Mouse (Mus musculus) kidney, embryonic 14.5 days (tissue): ENCODE measurements at regions not wholly inside any gene's neighbourhood (a gene's known extent, or its start where the extent isn't known, plus 50 kb on each side); places are given as distances from the start of the nearest gene placed in this dataset.

Experiments used
- ATAC-seq: fragments of 200-750 bp; cut with Nextera tagmentation; 2 replicates; pipeline ENCODE4 v1.8.0; 2017; ENCODE audit warnings: moderate number of reproducible peaks, mild to moderate bottlenecking, moderate TSS enrichment, moderate library complexity; ENCODE audit not compliant: low FRiP score, low TSS enrichment
- H3K27ac ChIP-seq: fragments of 300-500 bp; sonication (generic); 2 replicates; pipeline ENCODE4 v1.5.1; 2014; ENCODE audit warnings: low read depth, mild to moderate bottlenecking, low read length, moderate library complexity, mixed read lengths
- H3K27me3 ChIP-seq: fragments of 300-500 bp; sonication (generic); 2 replicates; pipeline ENCODE4 v1.6.1; 2014; ENCODE audit warnings: mild to moderate bottlenecking, low read length; ENCODE audit not compliant: control insufficient read depth, insufficient read depth
- H3K36me3 ChIP-seq: fragments of 300-500 bp; sonication (generic); 2 replicates; pipeline ENCODE4 v1.6.1; 2014; ENCODE audit warnings: low read length, mixed read lengths; ENCODE audit not compliant: control insufficient read depth, insufficient read depth
- H3K4me1 ChIP-seq: fragments of 300-500 bp; sonication (generic); 2 replicates; pipeline ENCODE4 v1.6.1; 2014; ENCODE audit warnings: low read length, mixed read lengths; ENCODE audit not compliant: control insufficient read depth, insufficient read depth
- H3K4me2 ChIP-seq: fragments of 300-500 bp; sonication (generic); replicated peaks from 2 replicates; pipeline ENCODE4 v1.6.1; 2014; ENCODE audit warnings: low read depth, mild to moderate bottlenecking, low read length
- H3K4me3 ChIP-seq: fragments of 300-500 bp; sonication (generic); 2 replicates; pipeline ENCODE4 v1.5.1; 2014; ENCODE audit warnings: mild to moderate bottlenecking, low read length
- H3K9ac ChIP-seq: fragments of 300-500 bp; sonication (generic); 2 replicates; pipeline ENCODE4 v1.6.1; 2014; ENCODE audit warnings: low read depth, mild to moderate bottlenecking, low read length, moderate library complexity
- H3K9me3 ChIP-seq: fragments of 300-500 bp; sonication (generic); 2 replicates; pipeline ENCODE4 v1.6.1; 2016; ENCODE audit warnings: low read length; ENCODE audit not compliant: control insufficient read depth
- WGBS: fragments of 180-500 bp; shearing (Covaris S2); extraction: QIAGEN DNeasy Blood & Tissue Kit; methylation state at CpG from one replicate; pipeline ENCODE4 v1.1.7; 2014; 5-methylcytosine and 5-hydroxymethylcytosine counted together

DNA sequence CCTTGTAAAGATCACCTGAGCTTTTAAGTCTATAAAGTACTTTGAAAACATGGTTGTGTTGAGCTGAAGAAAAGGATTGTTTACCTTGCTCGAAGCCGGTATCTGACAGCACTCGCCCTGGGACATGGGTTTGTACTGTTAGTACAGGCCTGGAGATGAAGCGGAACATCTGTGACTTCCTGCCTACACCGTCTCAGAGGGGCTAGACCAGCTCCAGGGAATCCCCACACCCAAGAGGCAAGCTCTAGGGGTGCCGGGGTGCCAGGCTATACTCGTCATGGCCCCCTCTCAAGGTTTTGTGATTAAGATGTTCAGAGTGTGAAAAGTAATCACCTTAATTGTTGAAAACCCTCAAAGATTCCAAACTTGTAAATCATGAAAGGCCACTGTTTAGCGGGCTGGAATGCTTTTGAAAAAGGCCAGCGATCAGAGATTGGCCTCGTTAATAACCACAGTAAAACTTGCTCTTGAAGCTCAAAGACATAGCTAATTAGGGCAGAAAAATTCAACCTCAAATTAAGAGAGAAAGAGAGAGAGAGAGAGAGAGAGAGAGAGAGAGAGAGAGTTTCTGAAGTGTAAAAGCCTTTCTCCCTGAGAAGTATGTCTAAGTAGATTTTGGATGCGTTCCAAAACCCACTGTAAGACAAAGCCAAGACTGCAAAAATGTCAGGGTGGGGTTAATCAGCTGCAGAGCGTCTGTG is 202.9 kb downstream of the Mycn start:
- 12% methylated on average over 12 of the region's 12 CpGs for WGBS
- no peaks in the 10 kb centered on the region for H3K9me3 ChIP-seq
- H3K27me3 ChIP-seq = no peaks in the 10 kb centered on the region
- peaks cover 13% of the 10 kb centered on the region; the same call in 1 of the 2 replicates for H3K4me1 ChIP-seq
- peak; percentile 82 for ATAC-seq
- no peaks in the 10 kb centered on the region for H3K36me3 ChIP-seq
- H3K9ac ChIP-seq = no peak overlapping the region
- no peak overlapping the region for H3K4me3 ChIP-seq
- H3K4me2 ChIP-seq = no peak overlapping the region
- peak overlapping the region; percentile 9 for H3K27ac ChIP-seq

DNA sequence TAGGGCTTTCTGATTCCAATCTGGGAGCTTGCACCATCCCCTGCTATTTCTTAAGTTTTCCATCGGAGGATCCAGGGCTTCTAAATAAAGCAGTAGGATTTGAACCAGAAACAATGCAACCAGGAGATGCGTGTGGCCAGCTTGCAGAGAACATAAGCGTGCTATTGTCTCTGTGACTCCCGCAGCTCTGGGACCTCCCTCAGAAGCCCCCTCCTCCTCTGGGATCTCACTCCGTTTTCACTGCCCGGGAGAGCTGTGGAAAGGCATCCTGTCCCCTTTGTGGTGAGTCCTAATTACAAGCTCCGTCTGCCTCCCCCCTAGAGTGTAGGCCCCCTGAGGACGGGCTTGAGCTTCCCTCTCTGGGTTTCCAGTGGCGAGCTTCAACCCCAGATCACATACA is 215.9 kb downstream of the Mycn start:
- 18% methylated on average over 9 of the region's 9 CpGs for WGBS
- Histone ChIP-seq H3K27ac (no peak overlapping the region), H3K9me3 (no peaks in the 10 kb centered on the region), H3K27me3 (no peaks in the 10 kb centered on the region), H3K4me3 (no peak overlapping the region), H3K4me1 (no peaks in the 10 kb centered on the region), H3K9ac (no peak overlapping the region), H3K4me2 (no peak overlapping the region), H3K36me3 (no peaks in the 10 kb centered on the region)
- no peak for ATAC-seq

DNA sequence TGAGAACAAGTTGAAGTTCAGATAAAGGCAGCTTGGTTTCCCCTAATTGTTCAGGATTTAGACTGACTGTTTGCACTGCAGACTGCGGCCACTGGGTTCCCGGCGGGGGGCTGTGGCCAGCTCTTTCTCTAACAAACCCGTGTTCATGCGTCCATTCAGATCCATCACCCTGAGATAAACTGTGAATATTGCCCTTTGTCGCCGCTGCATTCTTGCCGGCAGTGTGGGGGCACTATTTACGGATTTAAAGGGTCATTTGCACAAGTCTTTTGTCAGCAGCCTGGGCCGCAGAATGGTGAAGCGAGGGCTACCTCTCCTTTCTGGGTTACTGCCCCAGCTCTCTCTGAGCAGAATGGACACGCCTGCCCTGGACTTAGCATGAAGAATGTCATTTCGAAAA is 216.6 kb downstream of the Mycn start:
- no peak for ATAC-seq
- 25% methylated on average over 13 of the region's 13 CpGs for WGBS
- H3K36me3 ChIP-seq = no peaks in the 10 kb centered on the region
- H3K4me2 ChIP-seq = no peak overlapping the region
- H3K27me3 ChIP-seq = no peaks in the 10 kb centered on the region
- no peaks in the 10 kb centered on the region for H3K4me1 ChIP-seq
- no peak overlapping the region for H3K4me3 ChIP-seq
- H3K27ac ChIP-seq = no peak overlapping the region
- no peak overlapping the region for H3K9ac ChIP-seq
- H3K9me3 ChIP-seq = no peaks in the 10 kb centered on the region

DNA sequence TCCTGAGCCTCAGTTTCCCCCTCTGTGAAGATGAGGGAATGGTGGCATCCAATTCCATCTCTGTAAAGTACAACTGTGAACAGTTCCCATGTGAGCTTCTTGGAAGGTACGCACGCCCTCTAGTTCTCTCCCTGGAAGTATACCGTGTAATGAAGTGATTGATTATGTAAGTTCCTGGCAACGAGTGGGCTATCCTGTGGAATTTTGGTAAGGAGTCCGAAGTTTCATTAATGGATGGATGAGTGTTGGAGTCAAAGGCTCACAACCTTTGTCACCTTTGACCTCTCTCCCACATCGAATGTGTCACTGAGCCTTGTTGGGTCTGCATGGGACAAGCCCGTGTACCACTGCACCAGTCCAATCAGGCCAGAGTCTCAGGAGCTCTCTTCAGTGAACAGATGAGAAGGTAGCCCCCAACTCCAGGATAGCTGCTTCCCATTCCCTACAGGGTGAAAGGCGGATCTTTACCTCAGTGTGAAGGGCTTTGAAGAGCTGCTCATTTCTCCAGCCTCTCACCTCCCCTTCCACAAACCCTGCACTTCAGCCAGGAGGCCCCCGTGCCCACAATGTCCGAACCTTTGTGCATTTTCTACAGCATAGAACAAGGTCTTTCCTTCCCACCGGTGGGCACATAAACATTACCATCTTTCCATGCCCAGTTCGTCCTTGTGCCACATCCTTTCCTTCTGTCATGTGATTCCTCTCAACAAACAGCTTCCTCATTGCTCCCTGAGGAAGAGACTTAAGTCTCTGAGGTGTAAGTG is 217.8 kb downstream of the Mycn start:
- H3K9ac ChIP-seq = no peak overlapping the region

DNA sequence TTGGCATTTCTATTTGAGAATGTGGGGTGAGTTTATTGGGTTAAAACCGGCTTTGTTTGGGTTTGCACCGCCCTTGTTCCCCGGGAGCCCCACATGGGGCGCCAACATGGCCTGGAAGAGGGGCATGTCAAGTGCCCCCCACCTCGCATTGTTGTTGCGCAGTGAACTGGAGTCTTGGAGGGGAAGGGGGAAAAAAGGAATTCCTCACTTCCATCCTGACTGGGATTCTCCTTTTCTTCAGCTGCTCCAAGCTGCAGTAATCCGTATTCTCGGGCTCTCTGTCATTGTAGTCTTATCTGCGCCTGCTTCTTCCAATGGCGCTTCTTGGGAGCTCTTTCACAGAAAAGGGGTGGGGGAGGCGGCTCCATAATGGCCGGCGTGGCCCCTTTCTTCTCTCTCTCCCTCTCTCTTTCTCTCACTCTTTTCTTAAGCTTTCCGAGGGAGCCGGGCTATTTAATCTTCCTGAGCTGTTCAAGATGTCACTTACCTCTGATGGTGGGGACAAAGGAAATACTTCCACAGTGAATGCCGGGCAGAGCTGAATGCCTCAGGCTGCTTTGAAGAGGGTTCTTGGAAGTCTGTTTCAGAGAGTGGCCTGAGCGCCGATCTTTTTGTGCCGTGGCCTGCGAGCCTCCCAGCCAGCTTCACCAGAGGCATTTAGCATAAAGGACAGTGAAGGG is 218.6 kb downstream of the Mycn start:
- H3K4me1 ChIP-seq = no peaks in the 10 kb centered on the region
- H3K9ac ChIP-seq = no peak overlapping the region
- H3K9me3 ChIP-seq = no peaks in the 10 kb centered on the region
- 85% methylated on average over 20 of the region's 20 CpGs for WGBS
- H3K4me3 ChIP-seq = no peak overlapping the region
- H3K4me2 ChIP-seq = no peak overlapping the region
- H3K36me3 ChIP-seq = no peaks in the 10 kb centered on the region
- ATAC-seq = no peak
- no peaks in the 10 kb centered on the region for H3K27me3 ChIP-seq
- H3K27ac ChIP-seq = no peak overlapping the region

More for the DNA sequence above, 217.8 kb downstream of the Mycn start:
- ATAC-seq = no peak; the same call in 1 of the 2 replicates
- no peak overlapping the region for H3K4me3 ChIP-seq
- H3K27me3 ChIP-seq = no peaks in the 10 kb centered on the region
- H3K4me1 ChIP-seq = no peaks in the 10 kb centered on the region
- H3K9me3 ChIP-seq = no peaks in the 10 kb centered on the region
- 73% methylated on average over 12 of the region's 12 CpGs for WGBS
- H3K4me2 ChIP-seq = no peak overlapping the region
- no peaks in the 10 kb centered on the region for H3K36me3 ChIP-seq
- H3K27ac ChIP-seq = no peak overlapping the region

DNA sequence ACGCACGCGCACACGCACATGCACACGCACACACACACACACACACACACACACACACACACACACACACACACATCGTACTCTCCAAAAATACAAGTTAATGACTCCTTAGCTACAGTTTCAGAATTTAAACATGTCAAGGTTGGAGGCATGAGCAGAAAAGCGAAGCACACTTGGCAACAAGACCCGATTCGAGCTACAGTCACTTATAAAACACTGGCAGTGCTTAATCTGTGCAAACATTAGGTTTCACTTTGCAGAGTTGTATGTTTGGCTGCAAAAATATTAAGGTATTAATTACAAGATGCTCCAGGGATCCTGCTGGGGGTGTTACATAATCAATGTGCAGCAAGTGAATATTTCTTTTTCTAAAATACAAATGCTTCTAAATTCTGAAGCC is 225.0 kb downstream of the Mycn start:
- Histone ChIP-seq H3K9me3 (no peaks in the 10 kb centered on the region), H3K9ac (no peak overlapping the region), H3K36me3 (no peaks in the 10 kb centered on the region), H3K4me2 (no peak overlapping the region), H3K4me1 (0 out of 2 replicates have a peak, but pooled peaks cover 4% of the 10 kb centered on the region), H3K27me3 (no peaks in the 10 kb centered on the region), H3K4me3 (no peak overlapping the region), H3K27ac (no peak overlapping the region)
- 96% methylated on average over 9 of the region's 9 CpGs for WGBS
- ATAC-seq = no peak

DNA sequence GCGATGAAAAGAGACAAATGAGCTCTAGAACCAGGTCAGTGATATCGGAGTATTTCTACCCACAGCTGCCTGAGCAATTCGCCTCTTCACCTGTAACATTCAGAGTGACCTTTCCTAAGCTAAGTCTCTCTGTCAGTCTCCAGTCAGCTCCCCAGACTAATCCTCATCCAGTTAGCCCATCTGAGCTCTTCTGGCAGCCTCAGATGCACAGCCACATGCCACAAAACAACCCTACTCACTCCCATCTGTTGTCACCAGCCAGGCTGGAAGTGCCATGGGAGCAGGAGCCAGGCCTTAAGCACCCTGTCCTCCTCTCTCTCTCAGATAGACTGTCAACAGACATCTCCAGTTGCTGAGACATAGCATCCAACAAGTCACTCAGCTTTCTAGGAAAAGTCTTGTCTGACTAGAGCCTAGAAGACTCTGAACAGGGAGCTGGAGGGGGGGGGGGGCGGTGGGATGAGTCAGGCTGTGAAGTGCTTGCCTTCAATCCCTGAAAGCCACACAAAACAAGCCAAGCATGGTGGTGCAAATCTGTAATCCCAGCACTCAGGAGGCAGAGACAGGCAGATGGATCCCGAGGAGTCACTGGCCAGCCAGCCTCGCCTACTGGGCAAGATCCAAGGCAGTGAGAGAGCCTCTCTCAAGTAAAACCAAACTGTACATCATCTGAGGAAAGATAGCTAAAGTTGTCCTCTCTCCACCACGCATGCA is 225.6 kb downstream of the Mycn start:
- Histone ChIP-seq H3K9ac (no peak overlapping the region), H3K27ac (no peak overlapping the region), H3K27me3 (no peaks in the 10 kb centered on the region), H3K4me1 (0 out of 2 replicates have a peak, but pooled peaks cover 4% of the 10 kb centered on the region), H3K9me3 (no peaks in the 10 kb centered on the region), H3K4me2 (no peak overlapping the region), H3K36me3 (no peaks in the 10 kb centered on the region), H3K4me3 (no peak overlapping the region)
- ATAC-seq = no peak
- 85% methylated on average over 7 of the region's 7 CpGs for WGBS

DNA sequence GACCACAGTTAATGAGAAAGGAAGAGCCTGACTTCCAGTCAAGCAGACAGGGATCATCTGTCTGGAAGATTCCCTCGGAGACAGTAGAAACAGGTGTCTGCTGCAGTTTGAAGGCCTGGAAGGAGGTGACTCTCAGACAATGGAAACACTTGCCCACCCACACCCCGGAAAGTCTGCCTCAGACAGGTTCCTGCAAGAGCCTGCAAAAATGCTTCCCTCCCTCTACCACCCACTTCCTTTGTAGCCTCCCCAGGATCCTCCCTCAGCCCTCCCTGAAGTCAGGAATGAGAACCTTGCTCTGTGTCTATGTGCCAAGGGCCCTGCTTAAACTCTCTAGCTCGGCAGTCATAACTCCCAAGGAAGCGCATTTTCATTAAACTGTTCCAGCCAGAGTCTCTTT is 226.2 kb downstream of the Mycn start:
- Histone ChIP-seq H3K4me1 (0 out of 2 replicates have a peak, but pooled peaks cover 4% of the 10 kb centered on the region), H3K4me3 (no peak overlapping the region), H3K36me3 (no peaks in the 10 kb centered on the region), H3K4me2 (no peak overlapping the region), H3K9ac (no peak overlapping the region), H3K27ac (no peak overlapping the region), H3K27me3 (no peaks in the 10 kb centered on the region), H3K9me3 (no peaks in the 10 kb centered on the region)
- 62% methylated on average over 4 of the region's 4 CpGs for WGBS
- ATAC-seq = no peak
